Mouse (Mus musculus) C2C12 (cell line): ENCODE measurements around the gene Kdm6b.

ENCODE experiments used
- CEBPB ChIP-seq: IDR thresholded peaks from one replicate; pipeline ENCODE4 v1.6.1; 2011; ENCODE audit warnings: low read depth, mild to moderate bottlenecking, control low read depth, moderate library complexity
- CTCF ChIP-seq: IDR thresholded peaks from one replicate; pipeline ENCODE4 v1.5.1; 2011; ENCODE audit not compliant: control insufficient read depth, insufficient read depth, insufficient read length
- FOSL1 ChIP-seq: IDR thresholded peaks from one replicate; pipeline ENCODE4 v1.8.0; 2011; ENCODE audit warnings: mild to moderate bottlenecking, low read length; ENCODE audit not compliant: poor library complexity, insufficient read depth, severe bottlenecking
- MAX ChIP-seq: IDR thresholded peaks from one replicate; pipeline ENCODE4 v1.6.1; 2011; ENCODE audit warnings: mild to moderate bottlenecking, control low read depth
- MYOD1 ChIP-seq: IDR thresholded peaks from one replicate; pipeline ENCODE4 v1.6.1; 2011; ENCODE audit warnings: low read depth; ENCODE audit not compliant: control insufficient read depth, insufficient read length
- USF1 ChIP-seq: IDR thresholded peaks from one replicate; pipeline ENCODE4 v1.6.1; 2011; ENCODE audit warnings: low read depth, mild to moderate bottlenecking, control low read depth, moderate library complexity

- TF ChIP-seq CTCF (no peak), USF1 (no peak), CEBPB (no peak), MAX (no peak), FOSL1 (no peak), MYOD1 (no peak)
Measured at GRCm38 (mm10) chr11:69386758-69387157, 26.7 kb downstream of the Kdm6b start.
